Mouse (Mus musculus) layer of hippocampus, postnatal 25 days (tissue): ENCODE data around the gene Dnah8. TPM values are rescaled to one million over a fixed set of nuclear protein-coding genes. Genes with fewer than 3 reads are reported as not detected.

Experiments
- DNase-seq, 2 experiments: peaks; one replicate each; pipeline ENCODE4 v3.0.0; 2022; ENCODE audit warnings: mixed read lengths in 2 of 2, low spot score in 1 of 2; ENCODE audit errors: extremely low spot score in 1 of 2
- total RNA-seq, 2 experiments: library from RNA; stranded (reverse); gene quantifications; 2 replicates each; pipeline ENCODE4 v1.2.3; 2021

Dnah8 gene
- total RNA-seq, 2 experiments from 2014 or later: 1.6 to 2.4 TPM

DNA sequence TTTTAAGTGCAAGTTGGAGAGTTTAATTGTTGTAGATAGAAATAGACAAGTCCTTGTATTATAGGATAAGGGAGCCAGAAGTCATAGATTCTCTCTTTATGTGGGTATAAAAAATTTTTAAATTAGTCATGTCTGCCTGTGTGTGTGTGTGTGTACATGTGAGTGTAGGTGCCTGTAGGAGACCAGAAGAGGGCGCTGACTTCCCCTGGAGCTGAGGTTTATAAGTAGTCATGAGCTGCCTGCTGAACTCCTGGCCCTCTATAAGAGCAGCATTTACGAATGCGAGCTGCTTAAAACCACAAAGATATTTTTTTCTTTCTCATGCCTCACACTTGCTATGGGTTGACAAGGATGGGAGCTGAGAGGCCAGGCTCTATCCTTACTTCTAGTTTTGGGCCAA lies 115.6 kb downstream of the Dnah8 start:
- DNase-seq: no peak

- DNase-seq: no peak
Observed at GRCm38 (mm10) chr17:30743947-30744346, 119.8 kb downstream of the Dnah8 start.

DNA sequence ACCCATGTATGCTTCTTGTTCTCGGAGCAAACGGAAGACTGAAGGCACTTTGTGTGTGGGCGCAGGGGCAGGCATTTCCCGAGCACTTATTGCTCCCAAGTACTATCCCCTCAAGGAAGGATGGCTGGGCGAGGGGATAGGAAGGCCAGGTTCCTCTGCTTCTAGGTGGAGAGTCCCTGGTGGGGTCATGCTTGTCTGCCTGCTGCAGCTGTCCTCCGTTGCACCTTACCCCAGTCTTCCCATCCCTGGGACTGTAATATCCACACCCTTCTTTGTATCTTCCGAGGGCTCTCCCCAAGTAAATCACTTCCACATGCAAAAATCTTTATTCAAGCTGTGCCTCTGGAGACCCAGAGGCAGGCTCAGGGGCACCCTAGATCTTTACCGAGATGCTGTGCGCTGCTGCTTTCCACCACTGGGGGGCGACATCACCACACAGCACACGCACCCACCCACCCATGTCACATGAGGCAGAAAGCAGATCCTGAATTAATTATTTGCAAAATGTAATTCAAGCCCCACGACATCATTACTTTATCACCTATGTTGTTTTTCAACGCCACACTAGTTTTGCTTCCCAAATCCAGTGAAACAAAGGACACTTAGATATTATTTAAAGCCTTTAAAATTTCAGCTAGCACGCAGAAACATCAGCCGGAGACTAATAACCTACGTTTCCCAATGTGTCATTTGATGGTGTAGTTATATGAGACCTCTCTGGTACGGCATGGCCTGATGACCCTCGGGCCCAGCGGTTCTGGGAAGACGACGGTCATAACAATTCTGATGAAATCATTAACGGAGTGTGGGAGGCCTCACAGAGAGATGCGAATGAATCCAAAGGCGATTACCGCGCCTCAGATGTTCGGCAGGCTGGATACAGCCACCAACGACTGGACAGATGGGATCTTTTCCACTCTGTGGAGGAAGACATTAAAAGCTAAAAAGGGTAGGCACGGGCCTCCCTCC lies 122.2 kb downstream of the Dnah8 start:
- peak; percentile 83 to 95 for DNase-seq

GRCm38 (mm10) chr17:30749391-30749790 lies 125.2 kb downstream of the Dnah8 start:
- no peak for DNase-seq

- no peak for DNase-seq
Observed at GRCm38 (mm10) chr17:30750269-30750668, 126.1 kb downstream of the Dnah8 start.

GRCm38 (mm10) chr17:30752370-30752818 lies 128.2 kb downstream of the Dnah8 start:
- DNase-seq: peak; percentile 47

DNA sequence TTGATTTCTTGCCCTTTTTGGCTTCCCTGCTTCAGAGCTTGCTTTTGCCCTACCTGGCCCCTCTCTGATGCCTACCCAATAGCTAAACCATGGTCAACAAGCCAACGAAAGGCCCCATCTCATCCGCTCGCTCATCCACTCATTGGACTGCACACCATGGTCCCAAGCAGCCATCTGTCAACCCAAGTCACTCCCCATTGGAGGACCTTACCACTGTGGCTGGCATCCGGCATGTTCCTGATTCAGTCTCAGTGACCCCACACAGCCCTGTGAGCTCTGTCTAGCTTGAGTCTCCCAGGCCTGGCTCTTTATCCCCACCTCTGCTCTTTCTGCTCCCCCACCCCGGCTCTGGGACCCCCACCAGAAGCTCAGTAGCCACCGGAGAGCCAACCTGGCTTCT lies 129.0 kb downstream of the Dnah8 start:
- no peak for DNase-seq

GRCm38 (mm10) chr17:30756771-30757170 lies 132.6 kb downstream of the Dnah8 start:
- DNase-seq: no peak

GRCm38 (mm10) chr17:30760307-30760706 lies 136.2 kb downstream of the Dnah8 start:
- no peak for DNase-seq

GRCm38 (mm10) chr17:30764276-30764675 lies 140.1 kb downstream of the Dnah8 start:
- DNase-seq: no peak

- no peak for DNase-seq
Observed at GRCm38 (mm10) chr17:30774416-30774815, 150.3 kb downstream of the Dnah8 start.

DNA sequence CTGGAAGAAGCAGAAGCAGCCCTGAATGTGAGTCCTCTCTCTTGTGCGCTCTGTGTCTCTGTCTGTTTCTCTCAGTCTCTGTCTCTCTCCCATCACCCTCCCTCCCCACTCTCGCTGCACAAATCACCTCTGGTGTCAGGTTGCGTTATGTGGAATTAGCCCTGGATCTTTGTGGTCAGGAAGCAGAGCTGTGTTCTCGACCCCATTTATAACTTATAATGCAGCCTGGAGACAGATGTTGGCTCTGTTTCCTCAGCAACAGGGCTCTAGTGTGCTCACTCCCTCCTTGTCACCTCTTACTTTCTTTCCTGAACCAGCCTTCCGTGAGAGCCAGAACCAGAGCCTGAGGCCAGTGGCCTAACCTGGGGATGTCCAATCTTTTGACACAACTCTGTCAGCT lies 150.9 kb downstream of the Dnah8 start:
- no peak for DNase-seq

DNA sequence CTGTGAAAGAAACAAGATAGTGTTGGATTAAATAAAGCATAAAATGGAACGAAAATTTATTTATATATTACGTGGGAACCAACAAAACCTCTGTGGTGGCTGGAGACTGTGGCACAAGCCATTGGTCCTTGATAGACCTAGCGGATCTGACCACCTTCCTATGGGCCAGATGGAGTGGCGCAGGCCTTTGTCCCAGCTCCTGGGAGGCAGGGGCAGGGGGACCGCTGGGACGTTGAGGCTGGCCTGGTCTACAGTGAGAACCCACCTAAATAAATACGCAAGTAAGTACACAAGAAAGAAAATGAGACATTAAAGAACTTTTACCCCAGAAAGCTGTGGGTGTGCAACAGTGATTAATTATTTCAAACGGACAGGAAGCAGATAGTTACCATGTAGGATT lies 156.9 kb downstream of the Dnah8 start:
- DNase-seq: no peak

GRCm38 (mm10) chr17:30782286-30782685 lies 158.1 kb downstream of the Dnah8 start:
- DNase-seq: no peak

GRCm38 (mm10) chr17:30788361-30788760 lies 164.2 kb downstream of the Dnah8 start:
- DNase-seq: no peak

DNA sequence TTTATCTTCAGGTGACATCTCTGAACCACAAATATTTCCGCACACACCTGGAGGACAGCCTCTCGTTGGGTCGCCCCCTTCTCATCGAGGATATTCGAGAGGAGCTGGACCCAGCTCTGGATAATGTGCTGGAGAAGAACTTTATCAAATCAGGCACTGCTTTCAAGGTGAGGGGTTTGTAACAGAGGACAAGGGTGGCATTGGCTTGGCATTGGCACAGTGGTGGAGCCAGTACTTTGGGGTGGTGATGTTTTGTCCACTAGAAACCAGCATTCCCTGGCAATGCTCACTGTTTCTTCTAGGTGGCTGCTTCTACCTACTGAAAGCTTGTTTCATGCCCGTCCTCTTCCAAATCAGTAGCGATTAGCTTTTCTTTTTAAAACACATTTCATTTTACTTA lies 166.7 kb downstream of the Dnah8 start:
- DNase-seq: no peak

DNA sequence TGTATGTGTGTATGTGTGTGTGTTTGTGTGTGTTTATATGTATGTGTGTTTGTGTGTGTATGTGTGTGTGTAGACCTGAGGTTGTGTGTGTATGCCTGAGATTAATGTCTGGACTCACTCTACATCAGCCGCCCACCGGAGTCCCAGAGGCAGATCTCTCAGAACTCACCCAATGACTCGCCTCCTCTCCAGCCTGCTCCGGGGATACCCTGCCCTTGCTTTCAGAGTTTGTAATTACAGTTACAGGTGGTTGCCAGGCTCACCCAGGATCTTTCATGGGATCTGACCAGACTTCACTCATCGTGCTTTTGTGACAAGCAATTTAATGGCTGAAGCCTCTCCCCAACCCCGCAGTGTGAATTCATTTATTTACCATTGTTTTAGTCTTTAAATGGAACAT lies 168.2 kb downstream of the Dnah8 start:
- no peak for DNase-seq

GRCm38 (mm10) chr17:30796616-30797015 lies 172.5 kb downstream of the Dnah8 start:
- no peak for DNase-seq

- DNase-seq: no peak
Observed at GRCm38 (mm10) chr17:30800261-30800985, 176.3 kb downstream of the Dnah8 start.

GRCm38 (mm10) chr17:30803668-30804067 lies 179.5 kb downstream of the Dnah8 start:
- DNase-seq: no peak

DNA sequence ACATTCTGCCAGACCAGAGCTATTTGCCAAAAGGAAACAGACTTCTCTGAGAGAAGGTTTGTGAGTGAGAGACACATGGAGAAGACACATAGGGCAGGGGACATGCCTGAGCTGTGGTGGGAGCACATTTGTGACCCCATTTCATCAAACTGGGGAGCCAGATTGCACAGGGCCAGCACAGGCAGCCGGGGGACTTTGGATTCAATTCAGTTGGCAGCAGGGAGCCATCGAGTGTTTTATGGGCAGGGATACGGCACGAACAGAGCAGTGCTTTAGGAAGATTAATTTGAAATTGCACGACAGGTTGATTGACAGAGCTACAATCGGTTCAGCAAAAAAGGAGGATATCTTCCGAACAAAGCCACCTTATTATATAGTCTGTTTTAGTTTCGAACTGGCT lies 180.8 kb downstream of the Dnah8 start:
- no peak for DNase-seq
